Mouse (Mus musculus) cerebellum, adult 9-10 months (tissue): Measurements from ENCODE around the gene Lzic.
A peak's percentile ranks its signal among the peaks of the same experiment; 100 is the strongest.

ENCODE experiments used
- DNase-seq: peaks from one replicate; pipeline ENCODE4 v3.0.0; 2022

Gene Lzic

GRCm38 (mm10) chr4:149529691-149530090 lies 44.7 kb downstream of the Lzic start:
- no peak for DNase-seq

- no peak for DNase-seq
Observed at GRCm38 (mm10) chr4:149539441-149539840, 54.4 kb downstream of the Lzic start.

GRCm38 (mm10) chr4:149541935-149542334 lies 56.9 kb downstream of the Lzic start:
- DNase-seq: no peak

- no peak for DNase-seq
Observed at GRCm38 (mm10) chr4:149542431-149542830, 57.4 kb downstream of the Lzic start.

- peak; percentile 92 for DNase-seq
Observed at GRCm38 (mm10) chr4:149542927-149543553, 58.0 kb downstream of the Lzic start.

- no peak for DNase-seq
Observed at GRCm38 (mm10) chr4:149544892-149545291, 59.9 kb downstream of the Lzic start.
